Mouse (Mus musculus): ENCODE measurements at regions not wholly inside any gene's neighbourhood (a gene's known extent, or its start where the extent isn't known, plus 50 kb on each side); places are given as distances from the start of the nearest gene placed in this dataset.
"Not testable (repeated sequence)": the region's sequence is repeated elsewhere in the genome, so short reads cannot be mapped to it uniquely, and the experiment has no call there.

DNA sequence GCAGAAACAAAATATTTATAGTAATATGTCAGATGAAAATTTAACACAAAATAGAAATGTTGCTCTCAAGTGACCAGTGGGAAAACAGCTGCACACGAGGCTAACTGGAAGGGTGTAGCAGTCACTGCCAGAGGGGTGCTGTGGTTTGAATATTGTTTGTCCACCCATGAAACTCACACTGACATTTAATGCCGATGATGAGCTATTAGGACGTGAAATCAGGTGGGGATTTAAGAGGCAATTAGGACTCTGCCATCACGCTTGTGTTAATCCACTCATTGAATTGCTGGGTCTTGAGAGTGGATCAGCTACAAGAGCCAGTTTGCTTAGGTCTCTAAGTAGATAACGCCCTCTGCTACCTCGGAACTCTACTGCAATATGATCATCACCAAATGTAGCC is 114.3 kb upstream of the Slc1a3 start:
- in situ Hi-C loops (cut with MboI; ENCODE audit: low pct_ligation_motif_present, low pct_unique_long_range_greater_than_20kb, low sequenced_read_pairs) = no loop called here
- no peaks in the 10 kb centered on the region for H3K79me2 ChIP-seq (replicated peaks; ENCODE audit: control insufficient read depth, extremely low read depth, insufficient read depth, poor library complexity, severe bottlenecking)

DNA sequence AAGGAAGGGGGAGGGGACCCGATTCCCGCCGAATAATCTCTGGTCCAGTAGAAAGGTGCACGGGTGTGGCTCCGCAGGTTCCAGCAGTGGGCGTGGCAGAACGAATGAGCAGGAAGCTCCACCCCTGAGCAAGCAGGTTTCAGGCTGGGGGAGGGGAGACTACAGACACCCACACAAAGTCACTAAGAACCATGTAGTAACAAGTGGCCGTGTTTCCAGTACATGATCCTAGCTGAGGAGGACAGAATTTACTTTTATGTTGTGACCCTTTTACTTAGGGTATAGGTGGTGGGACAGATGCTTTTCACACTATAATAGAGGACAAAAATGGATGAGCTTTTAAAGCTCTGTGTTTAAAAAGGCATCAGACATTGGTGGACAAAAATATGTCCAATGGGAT is 112.2 kb upstream of the Slc1a3 start:
- DNase-seq (ENCODE audit: extremely low read depth); H3K27me3 ChIP-seq (replicated peaks); H3K79me2 ChIP-seq (replicated peaks; ENCODE audit: control insufficient read depth, extremely low read depth, insufficient read depth, poor library complexity, severe bottlenecking); H3K4me2 ChIP-seq (ENCODE audit: insufficient read depth, low read depth, poor library complexity, severe bottlenecking); H3K9me3 ChIP-seq (replicated peaks; ENCODE audit: low read length); H3K36me3 ChIP-seq (replicated peaks in 1 of 2; ENCODE audit: control insufficient read depth in 1 of 2, insufficient read depth in 1 of 2, low read length in 1 of 2); dilution Hi-C loops (cut with MboI; ENCODE audit: extremely low pct_ligation_motif_present, extremely low pct_unique_long_range_greater_than_20kb, low sequenced_read_pairs); H3K27ac ChIP-seq (ENCODE audit: insufficient read depth, low read depth); H3K9ac ChIP-seq (ENCODE audit: insufficient read depth, low read depth); H3K4me3 ChIP-seq (replicated peaks in 1 of 3; ENCODE audit: low read depth in 2 of 3, low read length in 2 of 3, poor library complexity in 1 of 3); in situ Hi-C loops (cut with MboI; ENCODE audit: low pct_ligation_motif_present, low pct_unique_long_range_greater_than_20kb, low sequenced_read_pairs): not testable (repeated sequence)
- peaks cover under 1 to 12% of the 10 kb centered on the region in 2 experiments; a peak in 2 of 4 replicates for H3K4me1 ChIP-seq (ENCODE audit: control insufficient read depth in 1 of 2, insufficient read depth in 2 of 2)

More for the DNA sequence above, 114.3 kb upstream of the Slc1a3 start:
- DNase-seq (ENCODE audit: extremely low read depth) = no peak
- dilution Hi-C loops (cut with MboI; ENCODE audit: extremely low pct_ligation_motif_present, extremely low pct_unique_long_range_greater_than_20kb, low sequenced_read_pairs) = no loop called here
- H3K36me3 ChIP-seq (replicated peaks in 1 of 2; ENCODE audit: control insufficient read depth in 1 of 2, insufficient read depth in 1 of 2, low read length in 1 of 2) = no peaks in the 10 kb centered on the region
- no peaks in the 10 kb centered on the region for H3K9me3 ChIP-seq (replicated peaks; ENCODE audit: low read length)
- no peak overlapping the region for H3K4me3 ChIP-seq (replicated peaks in 1 of 3; ENCODE audit: low read depth in 2 of 3, low read length in 2 of 3, poor library complexity in 1 of 3)
- no peaks in the 10 kb centered on the region for H3K27me3 ChIP-seq (replicated peaks)
- 0 out of 4 replicates have a peak, but pooled peaks cover 0 to 5% of the 10 kb centered on the region in 2 experiments for H3K4me1 ChIP-seq (ENCODE audit: control insufficient read depth in 1 of 2, insufficient read depth in 2 of 2)
- no peak overlapping the region for H3K4me2 ChIP-seq (ENCODE audit: insufficient read depth, low read depth, poor library complexity, severe bottlenecking)
- no peak for TF ChIP-seq GABPA (IDR thresholded peaks at IDR 0.05; ENCODE audit: insufficient replicate concordance, low read depth, low read length)
- TF ChIP-seq EP300 (IDR thresholded peaks at IDR 0.05; ENCODE audit: low read length) = no peak
- no peak for TF ChIP-seq TCF12 (IDR thresholded peaks at IDR 0.05; ENCODE audit: low read depth, low read length)
- no peak for TF ChIP-seq RAD21 (IDR thresholded peaks at IDR 0.05; ENCODE audit: low read depth, low read length)
- TF ChIP-seq BHLHE40 (IDR thresholded peaks at IDR 0.05; ENCODE audit: low read depth, low read length) = no peak
- no peak for TF ChIP-seq ETS1 (conservative IDR thresholded peaks at IDR 0.05; ENCODE audit: low read depth, low read length)
- TF ChIP-seq JUN (IDR thresholded peaks at IDR 0.05; ENCODE audit: insufficient read depth, low read depth, low read length) = no peak
- no peak for TF ChIP-seq MAZ (IDR thresholded peaks at IDR 0.05; ENCODE audit: low read depth, low read length)
- TF ChIP-seq PAX5 (IDR thresholded peaks at IDR 0.05; ENCODE audit: low read length) = no peak
- no peak for TF ChIP-seq ELF1 (IDR thresholded peaks at IDR 0.05; ENCODE audit: low read depth, low read length)
- no peak for TF ChIP-seq MAFK (IDR thresholded peaks at IDR 0.05; ENCODE audit: insufficient replicate concordance, low read length)
- TF ChIP-seq TBP (conservative IDR thresholded peaks at IDR 0.05; ENCODE audit: low read depth, low read length) = no peak
- TF ChIP-seq POLR2A (IDR thresholded peaks at IDR 0.05; ENCODE audit: low read depth, low read length) = no peak
- TF ChIP-seq KAT2A (IDR thresholded peaks at IDR 0.05; ENCODE audit: insufficient replicate concordance, low read length) = no peak
- TF ChIP-seq CHD2 (IDR thresholded peaks at IDR 0.05; ENCODE audit: low read length) = no peak
- TF ChIP-seq RCOR1 (conservative IDR thresholded peaks at IDR 0.05; ENCODE audit: low read depth, low read length) = no peak
- no peak for TF ChIP-seq MXI1 (IDR thresholded peaks at IDR 0.05; ENCODE audit: low read depth, low read length)
- no peak for TF ChIP-seq NRF1 (IDR thresholded peaks at IDR 0.05; ENCODE audit: low read depth, low read length)
- no peak for TF ChIP-seq JUND (conservative IDR thresholded peaks at IDR 0.05; ENCODE audit: low read depth, low read length)
- TF ChIP-seq CTCF (conservative IDR thresholded peaks at IDR 0.05 in 1 of 2, IDR thresholded peaks at IDR 0.05 in 1 of 2; ENCODE audit: low read depth in 2 of 2, low read length in 2 of 2) = no peak
- no peak overlapping the region for H3K27ac ChIP-seq (ENCODE audit: insufficient read depth, low read depth)
- H3K9ac ChIP-seq (ENCODE audit: insufficient read depth, low read depth) = no peak overlapping the region
